ENCODE assay signal across 23 mouse cellular contexts in genomic region chr15:62153222-62153621, GRCm38 (mm10).
DNase-seq lines count a peak whose midpoint lies in the region; ATAC-seq and TF ChIP-seq lines count a peak whose summit lies in the region.
"Had no signal": no experiment of that assay in that cellular context is flagged by ENCODE, and none has a peak within 500 bp of the region (broad histone marks: within the 10 kb centered on the region; RNA-seq: fewer than 3 reads in every experiment).

No protein-coding gene starts in this region.

- no peak overlapping the region for H3K4me2 ChIP-seq in hindbrain, postnatal 0 days (ENCODE audit: low read depth, low read length)
- no peak overlapping the region for H3K4me2 ChIP-seq in hindbrain, embryonic 12.5 days (replicated peaks)
- H3K4me2 ChIP-seq in midbrain, embryonic 15.5 days, result no peak overlapping the region
- H3K4me2 ChIP-seq: heart, embryonic 12.5 days; intestine, embryonic 15.5 days; limb, embryonic 13.5 days; lung, embryonic 15.5 days; stomach, embryonic 15.5 days had no signal

- no peak overlapping the region for H3K9ac ChIP-seq in hindbrain, postnatal 0 days (replicated peaks; ENCODE audit: low read length)
- no peak overlapping the region for H3K9ac ChIP-seq in hindbrain, embryonic 12.5 days
- no peak overlapping the region for H3K9ac ChIP-seq in ES-E14 (ENCODE audit: insufficient read depth, low read depth, low read length, poor library complexity, severe bottlenecking)
- no peak overlapping the region for H3K9ac ChIP-seq in midbrain, embryonic 15.5 days
- H3K9ac ChIP-seq: heart, embryonic 12.5 days; intestine, embryonic 15.5 days; limb, embryonic 13.5 days; lung, embryonic 15.5 days; stomach, embryonic 15.5 days had no signal

- no peak for TF ChIP-seq CTCF in hindbrain, postnatal 0 days (IDR thresholded peaks at IDR 0.05; ENCODE audit: low read depth)

- in situ Hi-C loops in ES-E14 (cut with MboI; ENCODE audit: low sequenced_read_pairs in 2 of 2, unreplicated experiment in 2 of 2), result no loop called here

- H3K27me3 ChIP-seq in hindbrain, postnatal 0 days (ENCODE audit: insufficient read depth, low read length), result no peaks in the 10 kb centered on the region
- H3K27me3 ChIP-seq in hindbrain, embryonic 12.5 days, result no peaks in the 10 kb centered on the region
- no peaks in the 10 kb centered on the region for H3K27me3 ChIP-seq in midbrain, embryonic 15.5 days (replicated peaks)
- H3K27me3 ChIP-seq: heart, embryonic 12.5 days; intestine, embryonic 15.5 days; limb, embryonic 13.5 days; lung, embryonic 15.5 days; stomach, embryonic 15.5 days had no signal

- no peak for DNase-seq in hindbrain, postnatal 0 days (ENCODE audit: low spot score)
- no peak for DNase-seq in ES-E14 (ENCODE audit: low read depth, low spot score)
- DNase-seq in induced T-regulatory cell, adult 2 months (ENCODE audit: low read depth), result peak; percentile 17
- DNase-seq in heart, postnatal 4 days, result no peak
- no peak for DNase-seq in layer of hippocampus, postnatal 25 days (ENCODE audit: extremely low spot score in 1 of 2, low spot score in 1 of 2)
- DNase-seq: adrenal gland, postnatal 14 days; B cell, adult 2 months; cerebellum, adult 11 months; cerebellum, postnatal 10 days; kidney, adult 9 months; kidney, postnatal 25 days; lung, postnatal 4 days; right cerebral cortex, postnatal 25 days; thymus, adult 18-20 months; thymus, postnatal 4 days had no signal

- H3K4me3 ChIP-seq in hindbrain, postnatal 0 days (ENCODE audit: low read length), result no peak overlapping the region
- H3K4me3 ChIP-seq in hindbrain, embryonic 12.5 days, result no peak overlapping the region
- H3K4me3 ChIP-seq in ES-E14 (ENCODE audit: insufficient read depth in 1 of 2, low read depth in 1 of 2, low read length in 2 of 2, poor library complexity in 1 of 2, severe bottlenecking in 1 of 2), result no peak overlapping the region
- H3K4me3 ChIP-seq in midbrain, embryonic 15.5 days, result no peak overlapping the region
- H3K4me3 ChIP-seq: heart, embryonic 12.5 days; intestine, embryonic 15.5 days; limb, embryonic 13.5 days; lung, embryonic 15.5 days; stomach, embryonic 15.5 days had no signal

- 0 out of 2 replicates have a peak, but pooled peaks have one; percentile 30 for ATAC-seq in hindbrain, postnatal 0 days
- no peak for ATAC-seq in hindbrain, embryonic 12.5 days (ENCODE audit: low FRiP score)
- peak; percentile 18; the same call in 1 of the 2 replicates for ATAC-seq in midbrain, embryonic 15.5 days (replicated peaks)
- ATAC-seq: forebrain, embryonic 16.5 days; intestine, embryonic 15.5 days had no signal

- H3K36me3 ChIP-seq in hindbrain, postnatal 0 days (ENCODE audit: insufficient read depth, low read length), result no peaks in the 10 kb centered on the region
- no peaks in the 10 kb centered on the region for H3K36me3 ChIP-seq in hindbrain, embryonic 12.5 days
- H3K36me3 ChIP-seq in ES-E14 (ENCODE audit: control insufficient read depth, insufficient read depth, low read length, poor library complexity, severe bottlenecking), result peaks cover 12% of the 10 kb centered on the region; the same call in 1 of the 2 replicates
- H3K36me3 ChIP-seq in midbrain, embryonic 15.5 days (replicated peaks), result no peaks in the 10 kb centered on the region
- H3K36me3 ChIP-seq: heart, embryonic 12.5 days; intestine, embryonic 15.5 days; limb, embryonic 13.5 days; lung, embryonic 15.5 days; stomach, embryonic 15.5 days had no signal

- no peaks in the 10 kb centered on the region for H3K4me1 ChIP-seq in hindbrain, postnatal 0 days (ENCODE audit: insufficient read depth, low read length)
- H3K4me1 ChIP-seq in hindbrain, embryonic 12.5 days, result no peaks in the 10 kb centered on the region; the same call in 1 of the 2 replicates
- peaks cover 0 to 18% of the 10 kb centered on the region in 2 experiments; a peak in 2 of 4 replicates for H3K4me1 ChIP-seq in ES-E14 (ENCODE audit: control insufficient read depth in 2 of 2, insufficient read depth in 2 of 2, low read length in 2 of 2, poor library complexity in 1 of 2)
- peaks cover 3% of the 10 kb centered on the region; the same call in 1 of the 2 replicates for H3K4me1 ChIP-seq in midbrain, embryonic 15.5 days
- H3K4me1 ChIP-seq: heart, embryonic 12.5 days; intestine, embryonic 15.5 days; lung, embryonic 15.5 days; stomach, embryonic 15.5 days had no signal

- H3K9me3 ChIP-seq in hindbrain, postnatal 0 days (ENCODE audit: low read length), result no peaks in the 10 kb centered on the region
- no peaks in the 10 kb centered on the region for H3K9me3 ChIP-seq in hindbrain, embryonic 12.5 days (replicated peaks)
- H3K9me3 ChIP-seq in ES-E14 (ENCODE audit: control insufficient read depth, insufficient read depth, low read depth, low read length), result no peaks in the 10 kb centered on the region
- H3K9me3 ChIP-seq in midbrain, embryonic 15.5 days, result no peaks in the 10 kb centered on the region
- H3K9me3 ChIP-seq: heart, embryonic 12.5 days; intestine, embryonic 15.5 days; limb, embryonic 13.5 days; lung, embryonic 15.5 days; stomach, embryonic 15.5 days had no signal

- 47% methylated on average over 9 of the region's 9 CpGs for WGBS in hindbrain, postnatal 0 days
- 63% methylated on average over 9 of the region's 9 CpGs for WGBS in hindbrain, embryonic 12.5 days
- WGBS in midbrain, embryonic 15.5 days, result 56% methylated on average over 9 of the region's 9 CpGs

- H3K27ac ChIP-seq in hindbrain, postnatal 0 days, result no peak overlapping the region
- no peak overlapping the region for H3K27ac ChIP-seq in hindbrain, embryonic 12.5 days
- no peak overlapping the region for H3K27ac ChIP-seq in ES-E14 (ENCODE audit: insufficient read depth, low read depth, low read length, poor library complexity, severe bottlenecking)
- no peak overlapping the region for H3K27ac ChIP-seq in midbrain, embryonic 15.5 days
- H3K27ac ChIP-seq: intestine, embryonic 15.5 days; limb, embryonic 13.5 days; lung, embryonic 15.5 days; stomach, embryonic 15.5 days had no signal

TF ChIP-seq in ES-E14, 5 proteins besides CTCF, POLR2A, EP300 and RAD21:
- TF ChIP-seq MAFK (IDR thresholded peaks at IDR 0.05; ENCODE audit: insufficient read depth, low read depth, low read length), result peak; percentile 84
- no peak for TF ChIP-seq ZC3H11A (IDR thresholded peaks at IDR 0.05; ENCODE audit: borderline replicate concordance, low read depth, low read length)
- TF ChIP-seq CHD2 (IDR thresholded peaks at IDR 0.05; ENCODE audit: low read depth, low read length), result no peak
